Mouse (Mus musculus) C2C12 (cell line): ENCODE measurements around the gene Ttc21a. TPM values are rescaled to one million over a fixed set of nuclear protein-coding genes. Genes with fewer than 3 reads are reported as not detected.
A peak's percentile ranks its signal among the peaks of the same experiment; 100 is the strongest.

Experiments
- H3K27me3 ChIP-seq: one replicate; pipeline ENCODE4 v1.6.1; 2011; ENCODE audit not compliant: control insufficient read depth, insufficient read depth, insufficient read length
- H3K36me3 ChIP-seq: one replicate; pipeline ENCODE4 v1.6.1; 2011; ENCODE audit not compliant: control insufficient read depth, insufficient read depth
- H3K4me3 ChIP-seq: one replicate; pipeline ENCODE4 v1.5.1; 2011; ENCODE audit warnings: mild to moderate bottlenecking, control low read depth; ENCODE audit not compliant: poor library complexity, insufficient read depth, severe bottlenecking
- H3K79me2 ChIP-seq: one replicate; pipeline ENCODE4 v1.6.1; 2011; ENCODE audit not compliant: control insufficient read depth, insufficient read depth
- H3K79me3 ChIP-seq: one replicate; pipeline ENCODE4 v1.6.1; 2011; ENCODE audit warnings: low read depth, control low read depth
- H3ac ChIP-seq: one replicate; pipeline ENCODE3; 2011; ENCODE audit warnings: low read depth; ENCODE audit not compliant: control insufficient read depth, insufficient read length
- CEBPB ChIP-seq: IDR thresholded peaks from one replicate; pipeline ENCODE4 v1.6.1; 2011; ENCODE audit warnings: low read depth, mild to moderate bottlenecking, control low read depth, moderate library complexity
- CTCF ChIP-seq: IDR thresholded peaks from one replicate; pipeline ENCODE4 v1.5.1; 2011; ENCODE audit not compliant: control insufficient read depth, insufficient read depth, insufficient read length
- FOSL1 ChIP-seq: IDR thresholded peaks from one replicate; pipeline ENCODE4 v1.8.0; 2011; ENCODE audit warnings: mild to moderate bottlenecking, low read length; ENCODE audit not compliant: poor library complexity, insufficient read depth, severe bottlenecking
- MAX ChIP-seq: IDR thresholded peaks from one replicate; pipeline ENCODE4 v1.6.1; 2011; ENCODE audit warnings: mild to moderate bottlenecking, control low read depth
- MYOD1 ChIP-seq: IDR thresholded peaks from one replicate; pipeline ENCODE4 v1.6.1; 2011; ENCODE audit warnings: low read depth; ENCODE audit not compliant: control insufficient read depth, insufficient read length
- MYOG ChIP-seq: IDR thresholded peaks from one replicate; pipeline ENCODE4 v1.6.1; 2011; ENCODE audit not compliant: control insufficient read depth, insufficient read length; ENCODE audit errors: extremely low read depth
- USF1 ChIP-seq: IDR thresholded peaks from one replicate; pipeline ENCODE4 v1.6.1; 2011; ENCODE audit warnings: low read depth, mild to moderate bottlenecking, control low read depth, moderate library complexity
- polyA plus RNA-seq: library from polyadenylated mRNA; unstranded; fragments of >200 nt; fragmentation: generic; extraction: Trizol; gene quantifications from one replicate; pipeline ENCODE4 v1.2.1, GENCODE M21; 2012; ENCODE audit warnings: missing spikeins

Gene Ttc21a
- polyA plus RNA-seq, 1 experiment, result 0.06 TPM

DNA sequence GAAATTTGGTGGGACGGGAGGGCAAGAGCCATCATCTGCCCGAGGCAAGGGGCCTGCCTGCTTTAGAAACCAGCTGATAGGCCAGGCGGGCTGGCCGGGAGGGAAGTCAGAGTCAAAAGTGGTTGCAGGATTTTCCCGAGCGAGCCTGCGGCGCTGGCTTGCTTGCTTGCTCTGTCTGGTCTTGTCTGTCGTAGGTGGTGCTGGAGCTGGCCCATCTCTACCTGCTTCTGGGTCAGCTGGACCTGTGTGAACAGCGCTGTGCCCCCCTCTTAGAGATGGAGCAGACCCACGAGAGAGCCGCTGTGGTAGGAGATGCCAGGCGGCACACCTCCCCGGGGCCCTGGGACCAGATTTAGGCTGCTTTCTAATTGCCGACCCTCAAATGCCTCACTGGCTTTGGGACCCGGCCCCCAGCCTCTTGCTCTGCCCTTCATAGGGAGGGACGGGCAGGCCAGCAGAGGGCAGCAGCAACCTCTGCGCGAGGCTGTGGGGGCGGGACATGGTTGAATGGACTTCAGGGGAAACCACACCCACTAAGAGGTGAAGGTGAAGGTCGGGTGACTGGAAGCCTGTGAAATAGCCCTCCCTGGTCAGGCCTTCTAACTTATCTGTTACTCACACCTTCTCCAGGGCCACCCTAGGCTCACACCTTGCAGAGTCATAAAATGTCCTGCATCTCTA, 25.7 kb downstream of the Ttc21a start:
- Histone ChIP-seq H3K79me2 (no peaks in the 10 kb centered on the region), H3K4me3 (no peak overlapping the region), H3K27me3 (no peaks in the 10 kb centered on the region)

GRCm38 (mm10) chr9:119964206-119964605, 26.8 kb downstream of the Ttc21a start:
- Histone ChIP-seq H3K79me3 (no peaks in the 10 kb centered on the region), H3K79me2 (no peaks in the 10 kb centered on the region), H3K4me3 (no peak overlapping the region), H3ac (no peak overlapping the region), H3K36me3 (no peaks in the 10 kb centered on the region), H3K27me3 (no peaks in the 10 kb centered on the region)
- TF ChIP-seq FOSL1 (no peak), MYOD1 (no peak), MAX (no peak), CTCF (no peak), CEBPB (no peak), MYOG (no peak), USF1 (no peak)

More for the DNA sequence above, 25.7 kb downstream of the Ttc21a start:
- no peaks in the 10 kb centered on the region for H3K36me3 ChIP-seq
- no peak overlapping the region for H3ac ChIP-seq
- no peaks in the 10 kb centered on the region for H3K79me3 ChIP-seq
- no peak for TF ChIP-seq USF1
- peak; percentile 87 for TF ChIP-seq CTCF

- Histone ChIP-seq H3K4me3 (no peak overlapping the region), H3K79me3 (no peaks in the 10 kb centered on the region), H3K27me3 (no peaks in the 10 kb centered on the region), H3K79me2 (no peaks in the 10 kb centered on the region), H3ac (no peak overlapping the region), H3K36me3 (no peaks in the 10 kb centered on the region)
- TF ChIP-seq MYOD1 (no peak), CTCF (no peak), USF1 (no peak), MAX (no peak)
Observed at GRCm38 (mm10) chr9:119965186-119965585, 27.8 kb downstream of the Ttc21a start.

DNA sequence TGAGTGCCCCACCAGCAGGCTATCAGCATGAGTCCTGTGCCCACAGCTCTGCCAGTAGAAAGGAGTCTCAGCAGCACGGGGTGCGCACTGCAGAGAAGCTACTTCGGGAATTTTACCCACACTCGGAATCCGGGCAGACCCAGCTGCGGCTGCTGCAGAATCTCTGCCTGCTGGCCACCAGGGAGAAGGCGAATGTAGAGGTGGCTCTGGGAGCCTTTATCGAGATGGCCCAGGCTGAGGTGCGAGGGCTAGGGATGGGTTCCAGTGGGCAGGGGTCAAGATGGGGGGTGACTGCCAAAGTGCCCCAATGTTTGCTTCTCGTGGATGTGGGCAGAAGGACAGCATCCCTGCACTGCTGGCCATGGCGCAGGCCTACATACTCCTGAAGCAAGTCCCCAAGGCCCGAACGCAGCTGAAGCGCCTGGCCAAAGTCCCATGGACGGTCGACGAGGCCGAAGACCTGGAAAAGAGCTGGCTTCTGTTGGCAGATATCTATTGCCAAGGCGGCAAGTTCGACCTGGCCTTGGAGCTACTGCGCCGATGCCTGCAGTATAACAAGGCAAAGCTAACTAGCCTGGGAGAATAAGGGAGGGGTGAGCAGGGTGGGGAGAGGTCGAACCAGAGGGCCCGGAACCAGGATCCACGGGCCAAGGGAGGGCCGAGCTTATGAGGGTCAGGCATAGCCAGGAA, 29.0 kb downstream of the Ttc21a start:
- H3K79me3 ChIP-seq, result no peaks in the 10 kb centered on the region
- H3K4me3 ChIP-seq, result no peak overlapping the region
- no peaks in the 10 kb centered on the region for H3K79me2 ChIP-seq
- H3K27me3 ChIP-seq, result no peaks in the 10 kb centered on the region
- TF ChIP-seq MYOG, result no peak
- TF ChIP-seq USF1, result no peak
- no peak for TF ChIP-seq CTCF
- no peak overlapping the region for H3ac ChIP-seq
- H3K36me3 ChIP-seq, result no peaks in the 10 kb centered on the region

DNA sequence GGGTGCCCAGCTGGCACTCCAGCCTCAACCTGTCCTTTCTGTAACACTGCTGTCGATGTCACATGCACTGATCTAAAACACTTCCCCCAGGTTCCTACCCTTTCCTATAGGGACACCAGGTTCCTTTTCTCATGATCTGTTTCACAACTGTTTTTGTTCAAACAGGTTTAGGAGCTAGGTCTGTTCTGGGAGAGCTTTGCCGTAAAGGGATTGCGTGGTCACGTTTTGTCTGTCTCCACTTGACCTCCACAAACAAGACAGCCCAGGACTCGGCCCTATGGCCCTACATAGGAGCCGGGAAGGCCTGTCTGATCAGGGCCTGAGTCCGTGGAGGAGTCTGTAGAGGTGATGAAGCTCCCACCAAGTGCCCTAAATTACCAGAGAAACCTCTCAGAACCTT, 32.4 kb downstream of the Ttc21a start:
- Histone ChIP-seq H3K79me2 (no peaks in the 10 kb centered on the region), H3K36me3 (peaks cover 26% of the 10 kb centered on the region), H3K27me3 (no peaks in the 10 kb centered on the region), H3K4me3 (no peak overlapping the region), H3K79me3 (no peaks in the 10 kb centered on the region), H3ac (no peak overlapping the region)
- TF ChIP-seq CEBPB, result no peak

DNA sequence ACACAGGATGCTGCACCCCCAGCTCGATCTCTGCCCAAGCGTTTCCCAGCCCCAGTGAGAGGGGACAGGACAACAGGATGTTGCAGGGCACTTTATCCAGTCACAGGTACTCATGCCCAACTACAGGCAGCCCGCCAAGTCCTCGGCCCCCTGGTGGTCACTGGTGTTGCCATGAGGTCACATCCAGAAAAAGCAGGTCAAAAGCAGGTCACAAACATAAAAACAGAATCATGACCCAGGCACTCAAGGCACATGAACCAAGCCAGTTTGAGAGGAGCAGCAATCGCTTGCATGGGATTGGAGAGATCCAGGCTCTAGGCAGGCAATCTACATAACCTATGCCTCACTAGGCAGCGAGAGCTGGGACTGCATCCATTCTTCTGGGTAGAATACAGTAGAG, 32.8 kb downstream of the Ttc21a start:
- H3K4me3 ChIP-seq, result no peak overlapping the region
- H3K36me3 ChIP-seq, result peaks cover 30% of the 10 kb centered on the region
- H3K79me2 ChIP-seq, result no peaks in the 10 kb centered on the region
- TF ChIP-seq CEBPB (no peak), USF1 (no peak), MAX (no peak)
- H3K27me3 ChIP-seq, result no peaks in the 10 kb centered on the region
- H3ac ChIP-seq, result no peak overlapping the region
- H3K79me3 ChIP-seq, result no peaks in the 10 kb centered on the region
